In genomic region chr13:76304637-76305122, GRCm38 (mm10) we compare ENCODE assay signal across 12 mouse cellular contexts. TPM values are rescaled to one million over a fixed set of nuclear protein-coding genes. Genes with fewer than 3 reads are reported as not detected.
A peak's percentile ranks its signal among the peaks of the same experiment; 100 is the strongest.
DNase-seq lines count a peak whose midpoint lies in the region; ATAC-seq and TF ChIP-seq lines count a peak whose summit lies in the region.
"Had no signal": no experiment of that assay in that cellular context is flagged by ENCODE, and none has a peak within 500 bp of the region (broad histone marks: within the 10 kb centered on the region; RNA-seq: fewer than 3 reads in every experiment).

TSS of gene Fam81b (minus strand) at chr13:76305072.

- no peak within 1 kb of the TSS for H3K9ac ChIP-seq in embryonic facial prominence, embryonic 11.5 days (replicated peaks; ENCODE audit: low read length)
- no peak within 1 kb of the TSS for H3K9ac ChIP-seq in liver, embryonic 14.5 days (replicated peaks)
- no peak within 1 kb of the TSS for H3K9ac ChIP-seq in liver, embryonic 11.5 days (ENCODE audit: low read depth, low read length)
- H3K9ac ChIP-seq: embryonic facial prominence, embryonic 12.5 days; limb, embryonic 12.5 days had no signal

- H3K27ac ChIP-seq in embryonic facial prominence, embryonic 11.5 days (replicated peaks; ENCODE audit: low read depth, low read length), result no peak within 1 kb of the TSS
- H3K27ac ChIP-seq in embryonic facial prominence, embryonic 10.5 days (replicated peaks), result no peak within 1 kb of the TSS
- H3K27ac ChIP-seq in liver, embryonic 14.5 days, result no peak within 1 kb of the TSS
- no peak within 1 kb of the TSS for H3K27ac ChIP-seq in liver, embryonic 11.5 days (ENCODE audit: low read depth, low read length)
- H3K27ac ChIP-seq: embryonic facial prominence, embryonic 12.5 days; limb, embryonic 12.5 days had no signal

- no peaks in the 10 kb centered on the region for H3K27me3 ChIP-seq in embryonic facial prominence, embryonic 11.5 days (ENCODE audit: control insufficient read depth, insufficient read depth, low read length)
- no peaks in the 10 kb centered on the region for H3K27me3 ChIP-seq in embryonic facial prominence, embryonic 10.5 days (replicated peaks; ENCODE audit: low read depth, poor library complexity, severe bottlenecking)
- no peaks in the 10 kb centered on the region for H3K27me3 ChIP-seq in liver, embryonic 14.5 days (ENCODE audit: control insufficient read depth, insufficient read depth, low read length)
- H3K27me3 ChIP-seq in liver, embryonic 11.5 days (replicated peaks; ENCODE audit: control insufficient read depth, insufficient read depth, low read length), result no peaks in the 10 kb centered on the region
- H3K27me3 ChIP-seq: embryonic facial prominence, embryonic 12.5 days; limb, embryonic 12.5 days had no signal

- no peak for ATAC-seq in embryonic facial prominence, embryonic 11.5 days (replicated peaks; ENCODE audit: insufficient number of reproducible peaks, low FRiP score, low TSS enrichment, low read depth)
- ATAC-seq in liver, embryonic 14.5 days (ENCODE audit: insufficient read depth), result no peak
- no peak for ATAC-seq in liver, embryonic 11.5 days (replicated peaks; ENCODE audit: low FRiP score)

- no peaks in the 10 kb centered on the region for H3K36me3 ChIP-seq in embryonic facial prominence, embryonic 11.5 days (replicated peaks; ENCODE audit: control insufficient read depth, insufficient read depth, low read depth, low read length)
- no peaks in the 10 kb centered on the region for H3K36me3 ChIP-seq in embryonic facial prominence, embryonic 10.5 days (replicated peaks)
- no peaks in the 10 kb centered on the region for H3K36me3 ChIP-seq in liver, embryonic 14.5 days (replicated peaks; ENCODE audit: control insufficient read depth, insufficient read depth, low read depth)
- no peaks in the 10 kb centered on the region for H3K36me3 ChIP-seq in liver, embryonic 11.5 days (ENCODE audit: control insufficient read depth, insufficient read depth, low read length)
- H3K36me3 ChIP-seq: embryonic facial prominence, embryonic 12.5 days; limb, embryonic 12.5 days had no signal

- H3K4me2 ChIP-seq in embryonic facial prominence, embryonic 11.5 days (ENCODE audit: low read depth, low read length), result no peak within 1 kb of the TSS
- H3K4me2 ChIP-seq in liver, embryonic 14.5 days (ENCODE audit: low read depth), result no peak within 1 kb of the TSS
- no peak within 1 kb of the TSS for H3K4me2 ChIP-seq in liver, embryonic 11.5 days
- H3K4me2 ChIP-seq: embryonic facial prominence, embryonic 12.5 days; limb, embryonic 12.5 days had no signal

- WGBS in embryonic facial prominence, embryonic 11.5 days, result 36% methylated on average over 7 of the region's 7 CpGs
- WGBS in embryonic facial prominence, embryonic 10.5 days, result 44% methylated on average over 7 of the region's 7 CpGs
- WGBS in liver, embryonic 14.5 days (ENCODE audit: insufficient replicate concordance), result 24% methylated on average over 7 of the region's 7 CpGs
- 34% methylated on average over 7 of the region's 7 CpGs for WGBS in liver, embryonic 11.5 days

- H3K4me3 ChIP-seq in embryonic facial prominence, embryonic 11.5 days (ENCODE audit: low read depth, low read length), result no peak within 1 kb of the TSS
- H3K4me3 ChIP-seq in embryonic facial prominence, embryonic 10.5 days, result no peak within 1 kb of the TSS
- H3K4me3 ChIP-seq in liver, embryonic 14.5 days (ENCODE audit: insufficient read depth in 1 of 2, low read depth in 2 of 2, low read length in 2 of 2), result no peak within 1 kb of the TSS
- H3K4me3 ChIP-seq in liver, embryonic 11.5 days (ENCODE audit: low read depth, low read length), result no peak within 1 kb of the TSS
- H3K4me3 ChIP-seq: embryonic facial prominence, embryonic 12.5 days; limb, embryonic 12.5 days had no signal

- no peak for TF ChIP-seq EP300 in liver, embryonic 14.5 days (IDR thresholded peaks at IDR 0.05; ENCODE audit: low read depth)

- no peaks in the 10 kb centered on the region for H3K9me3 ChIP-seq in embryonic facial prominence, embryonic 11.5 days (replicated peaks; ENCODE audit: control insufficient read depth, low read length)
- no peaks in the 10 kb centered on the region for H3K9me3 ChIP-seq in embryonic facial prominence, embryonic 10.5 days
- no peaks in the 10 kb centered on the region for H3K9me3 ChIP-seq in liver, embryonic 14.5 days (ENCODE audit: control insufficient read depth, low read length)
- no peaks in the 10 kb centered on the region for H3K9me3 ChIP-seq in liver, embryonic 11.5 days (ENCODE audit: control insufficient read depth, low read length)
- H3K9me3 ChIP-seq: embryonic facial prominence, embryonic 12.5 days; limb, embryonic 12.5 days had no signal

- peak; percentile 18; the same call in 1 of the 2 replicates for TF ChIP-seq CTCF in liver, embryonic 14.5 days (IDR thresholded peaks at IDR 0.05; ENCODE audit: low read depth)

- DNase-seq in embryonic facial prominence, embryonic 11.5 days (ENCODE audit: low spot score), result peak; percentile 39
- DNase-seq in embryonic facial prominence, embryonic 10.5 days (ENCODE audit: low spot score), result no peak
- DNase-seq in liver, embryonic 14.5 days (ENCODE audit: low read depth in 3 of 3, low spot score in 3 of 3), result peak in 1 of 3 experiments; percentile 0
- DNase-seq in liver, embryonic 11.5 days (ENCODE audit: low spot score), result no peak
- DNase-seq in Muller cell, postnatal 12 days (ENCODE audit: inconsistent ontology term), result peak; percentile 22
- peak; percentile 10 for DNase-seq in lung, postnatal 36 days
- no peak for DNase-seq in urinary bladder, postnatal 25 days (ENCODE audit: low spot score)
- DNase-seq in right cerebral cortex, postnatal 25 days, result no peak
- DNase-seq: heart, postnatal 4 days; thymus, adult 2 months had no signal

- H3K4me1 ChIP-seq in embryonic facial prominence, embryonic 11.5 days (ENCODE audit: control insufficient read depth, insufficient read depth, low read length), result no peaks in the 10 kb centered on the region
- no peaks in the 10 kb centered on the region for H3K4me1 ChIP-seq in embryonic facial prominence, embryonic 10.5 days
- H3K4me1 ChIP-seq in liver, embryonic 14.5 days (replicated peaks; ENCODE audit: control insufficient read depth in 2 of 2, insufficient read depth in 2 of 2, low read length in 1 of 2), result no peaks in the 10 kb centered on the region
- H3K4me1 ChIP-seq in liver, embryonic 11.5 days (replicated peaks; ENCODE audit: control insufficient read depth, insufficient read depth, low read length), result no peaks in the 10 kb centered on the region
- H3K4me1 ChIP-seq: embryonic facial prominence, embryonic 12.5 days; limb, embryonic 12.5 days had no signal

RNA-seq across cellular contexts. Expression of gene Fam81b, which starts in this region (rescaled TPM):
- polyA plus RNA-seq in embryonic facial prominence, embryonic 11.5 days (2014; fragmentation: Nextera tagmentation; extraction: Ambion mirVana), result not detected in 2 replicates
- not detected in 2 replicates for polyA plus RNA-seq in embryonic facial prominence, embryonic 10.5 days (2016; fragmentation: Nextera tagmentation; extraction: Ambion mirVana)
- not detected in 2 replicates for polyA plus RNA-seq in liver, embryonic 14.5 days (2012; rRNA removed)
- not detected in 2 replicates for polyA plus RNA-seq in liver, embryonic 14.5 days (2014; fragmentation: Nextera tagmentation; extraction: Ambion mirVana)
- not detected in 2 replicates for polyA plus RNA-seq in liver, embryonic 11.5 days (2014; fragmentation: Nextera tagmentation; extraction: Ambion mirVana)
- polyA plus RNA-seq: embryonic facial prominence, embryonic 12.5 days; limb, embryonic 12.5 days; thymus, adult 2 months had no signal

Comparison
In these comparisons a context has a peak if more than half of its experiments do, and no peak if none do; other contexts are left out.
1. Peak in DNase-seq in embryonic facial prominence, embryonic 11.5 days; RNA of the gene not detected or under 1 TPM.
2. DNase-seq: peak in Muller cell, postnatal 12 days (single experiment) and lung, postnatal 36 days (single experiment); none in embryonic facial prominence, embryonic 10.5 days (single experiment), liver, embryonic 11.5 days (single experiment), urinary bladder, postnatal 25 days (single experiment) and right cerebral cortex, postnatal 25 days (single experiment).